Comparison of ENCODE assay signal across 26 mouse cellular contexts in genomic region chr2:163527497-163527896, GRCm38 (mm10). TPM values are rescaled to one million over a fixed set of nuclear protein-coding genes. Genes with fewer than 3 reads are reported as not detected.
"Had no signal": no experiment of that assay in that cellular context is flagged by ENCODE, and none has a peak within 500 bp of the region (broad histone marks: within the 10 kb centered on the region; RNA-seq: fewer than 3 reads in every experiment).

No protein-coding gene starts in this region.

- DNase-seq: gastrocnemius, postnatal 14 days; gastrocnemius, postnatal 36 days; heart, adult 18-20 months; heart, postnatal 10 days; heart, postnatal 4 days; kidney, adult 18-20 months; kidney, adult 8-10 months; kidney, postnatal 10 days; kidney, postnatal 25 days; kidney, postnatal 4 days; liver; liver, embryonic 13.5 days had no signal

- ATAC-seq: hindbrain, embryonic 16.5 days; inflammation-experienced regulatory T-cells, adult 6 months; intestine, embryonic 15.5 days; intestine, postnatal 0 days had no signal

RNA-seq across cellular contexts. Expression of gene Hnf4a, which starts 20.9 kb away (rescaled TPM):
- total RNA-seq: gastrocnemius, postnatal 14 days; gastrocnemius, postnatal 36 days; heart, adult 18-20 months; heart, adult 8-10 months; heart, postnatal 10 days; heart, postnatal 25 days; heart, postnatal 4 days; layer of hippocampus, adult 2 months; layer of hippocampus, postnatal 10 days; layer of hippocampus, postnatal 25 days; left cerebral cortex, adult 2 months; left cerebral cortex, postnatal 14 days; left cerebral cortex, postnatal 36 days had no signal

RNA-seq across cellular contexts. Expression of gene R3hdml, which starts 35.4 kb away (rescaled TPM):
- total RNA-seq: gastrocnemius, adult 18-20 months; gastrocnemius, adult 8-10 months; gastrocnemius, postnatal 14 days; gastrocnemius, postnatal 36 days; heart, adult 18-20 months; heart, adult 8-10 months; heart, postnatal 10 days; heart, postnatal 25 days; heart, postnatal 4 days; layer of hippocampus, adult 2 months; layer of hippocampus, postnatal 25 days; left cerebral cortex, adult 2 months; left cerebral cortex, postnatal 14 days; left cerebral cortex, postnatal 36 days had no signal
